Mouse (Mus musculus) cerebellum, adult 9-11 months (tissue): ENCODE results near the gene Miox.

Experiments used
- DNase-seq: peaks from one replicate; pipeline ENCODE4 v3.0.0; 2022

Miox gene

GRCm38 (mm10) chr15:89373027-89373761, 39.0 kb downstream of the Miox start:
- peak; percentile 87 for DNase-seq

- peak; percentile 91 for DNase-seq
These were observed 39.6 kb downstream of the Miox start, which contains the start of gene Sco2 for GRCm38 (mm10) chr15:89373762-89374248. Gene Sco2, minus strand, starts transcription at chr15:89373846.

- no peak for DNase-seq
These were observed 40.1 kb downstream of the Miox start for GRCm38 (mm10) chr15:89374340-89374739.

GRCm38 (mm10) chr15:89374801-89375534, 40.8 kb downstream of the Miox start:
- peak; percentile 53 for DNase-seq

GRCm38 (mm10) chr15:89376040-89376439, 41.8 kb downstream of the Miox start:
- peak; percentile 57 for DNase-seq

- peak; percentile 53 for DNase-seq
These were observed 42.8 kb downstream of the Miox start, which contains the start of gene Tymp for GRCm38 (mm10) chr15:89376957-89377356. Gene Tymp, minus strand, starts transcription at chr15:89377039.

GRCm38 (mm10) chr15:89377362-89377761, 43.2 kb downstream of the Miox start:
- peak; percentile 63 for DNase-seq

GRCm38 (mm10) chr15:89377938-89378828, 44.0 kb downstream of the Miox start:
- DNase-seq: peak; percentile 74

- peak; percentile 93 for DNase-seq
These were observed 44.7 kb downstream of the Miox start, which contains the start of gene Odf3b for GRCm38 (mm10) chr15:89378831-89379401. Gene Odf3b, minus strand, starts transcription at chr15:89379282.

- peak; percentile 77 for DNase-seq
These were observed 45.2 kb downstream of the Miox start for GRCm38 (mm10) chr15:89379429-89379828.

- DNase-seq: no peak
These were observed 50.4 kb downstream of the Miox start, which contains the start of gene Klhdc7b for GRCm38 (mm10) chr15:89384617-89385016. Gene Klhdc7b, plus strand, starts transcription at chr15:89384917.
